8 mouse cellular contexts compared by ENCODE assay signal in genomic region chr16:18498996-18499395, GRCm38 (mm10). TPM values are rescaled to one million over a fixed set of nuclear protein-coding genes. Genes with fewer than 3 reads are reported as not detected.
DNase-seq lines count a peak whose midpoint lies in the region; ATAC-seq lines count a peak whose summit lies in the region.

No protein-coding gene starts in this region.

- DNase-seq in kidney, adult 11 months: no peak
- no peak for DNase-seq in forebrain, embryonic 11.5 days (ENCODE audit: low spot score)
- DNase-seq in limb, embryonic 10.5 days (ENCODE audit: low spot score): no peak
- DNase-seq in urinary bladder, postnatal 14 days (ENCODE audit: low spot score): no peak
- DNase-seq in gastrocnemius, postnatal 25 days: no peak

- H3K9ac ChIP-seq in kidney, embryonic 16.5 days (replicated peaks; ENCODE audit: low read length): peak overlapping the region; percentile 74
- peak overlapping the region; percentile 70 for H3K9ac ChIP-seq in forebrain, embryonic 11.5 days (ENCODE audit: low read length)
- H3K9ac ChIP-seq in midbrain, embryonic 15.5 days: peak overlapping the region; percentile 79

- H3K27ac ChIP-seq in kidney, embryonic 16.5 days (ENCODE audit: low read length): no peak overlapping the region
- no peak overlapping the region for H3K27ac ChIP-seq in forebrain, embryonic 11.5 days (ENCODE audit: low read depth, low read length)
- peak overlapping the region; percentile 89 for H3K27ac ChIP-seq in limb, embryonic 10.5 days
- H3K27ac ChIP-seq in midbrain, embryonic 15.5 days: peak overlapping the region; percentile 92

- H3K4me1 ChIP-seq in kidney, embryonic 16.5 days (ENCODE audit: insufficient read depth, low read length): peaks cover 18% of the 10 kb centered on the region
- H3K4me1 ChIP-seq in forebrain, embryonic 11.5 days (replicated peaks; ENCODE audit: control insufficient read depth, insufficient read depth, low read length): peaks cover 8% of the 10 kb centered on the region; the same call in 1 of the 2 replicates
- peaks cover 23% of the 10 kb centered on the region for H3K4me1 ChIP-seq in limb, embryonic 10.5 days
- peaks cover 18% of the 10 kb centered on the region for H3K4me1 ChIP-seq in midbrain, embryonic 15.5 days

- WGBS in kidney, embryonic 16.5 days: under 1% methylated on average over 24 of the region's 24 CpGs
- under 1% methylated on average over 24 of the region's 24 CpGs for WGBS in forebrain, embryonic 11.5 days
- WGBS in limb, embryonic 10.5 days: under 1% methylated on average over 24 of the region's 24 CpGs
- under 1% methylated on average over 24 of the region's 24 CpGs for WGBS in midbrain, embryonic 15.5 days

- no peaks in the 10 kb centered on the region for H3K9me3 ChIP-seq in kidney, embryonic 16.5 days (ENCODE audit: low read length)
- no peaks in the 10 kb centered on the region for H3K9me3 ChIP-seq in forebrain, embryonic 11.5 days (ENCODE audit: control insufficient read depth, low read length)
- no peaks in the 10 kb centered on the region for H3K9me3 ChIP-seq in limb, embryonic 10.5 days (replicated peaks)
- no peaks in the 10 kb centered on the region for H3K9me3 ChIP-seq in midbrain, embryonic 15.5 days

- ATAC-seq in kidney, embryonic 16.5 days (ENCODE audit: low FRiP score, low TSS enrichment): no peak
- ATAC-seq in activated CD4-positive, CD25-positive, alpha-beta regulatory T cell, adult 4 months: peak; percentile 3
- no peak for ATAC-seq in forebrain, embryonic 11.5 days (replicated peaks; ENCODE audit: low FRiP score)
- no peak for ATAC-seq in midbrain, embryonic 15.5 days (replicated peaks)

- peak overlapping the region; percentile 62 for H3K4me3 ChIP-seq in kidney, embryonic 16.5 days (ENCODE audit: low read length)
- H3K4me3 ChIP-seq in forebrain, embryonic 11.5 days (ENCODE audit: low read depth, low read length): peak overlapping the region; percentile 66
- H3K4me3 ChIP-seq in limb, embryonic 10.5 days: peak overlapping the region; percentile 83
- peak overlapping the region; percentile 79 for H3K4me3 ChIP-seq in midbrain, embryonic 15.5 days

- peaks cover 10% of the 10 kb centered on the region for H3K36me3 ChIP-seq in kidney, embryonic 16.5 days (ENCODE audit: insufficient read depth, low read length)
- no peaks in the 10 kb centered on the region; the same call in 1 of the 2 replicates for H3K36me3 ChIP-seq in forebrain, embryonic 11.5 days (ENCODE audit: control insufficient read depth, insufficient read depth, low read length)
- H3K36me3 ChIP-seq in limb, embryonic 10.5 days: peaks cover 38% of the 10 kb centered on the region
- H3K36me3 ChIP-seq in midbrain, embryonic 15.5 days (replicated peaks): peaks cover 4% of the 10 kb centered on the region; the same call in 1 of the 2 replicates

- peak overlapping the region; percentile 89 for H3K4me2 ChIP-seq in kidney, embryonic 16.5 days (replicated peaks; ENCODE audit: low read depth, low read length)
- H3K4me2 ChIP-seq in forebrain, embryonic 11.5 days (ENCODE audit: low read depth, low read length, severe bottlenecking): peak overlapping the region; percentile 67
- H3K4me2 ChIP-seq in midbrain, embryonic 15.5 days: peak overlapping the region; percentile 78

- H3K27me3 ChIP-seq in kidney, embryonic 16.5 days (ENCODE audit: insufficient read depth, low read length): no peaks in the 10 kb centered on the region
- H3K27me3 ChIP-seq in forebrain, embryonic 11.5 days (ENCODE audit: control insufficient read depth, insufficient read depth, low read length): no peaks in the 10 kb centered on the region
- H3K27me3 ChIP-seq in limb, embryonic 10.5 days (ENCODE audit: low read depth, poor library complexity, severe bottlenecking): no peaks in the 10 kb centered on the region
- H3K27me3 ChIP-seq in midbrain, embryonic 15.5 days (replicated peaks): no peaks in the 10 kb centered on the region

RNA-seq across cellular contexts. Expression of gene Rtl10, which starts 0.3 kb away (rescaled TPM):
- 3.3 and 4.3 TPM in 2 replicates for polyA plus RNA-seq in kidney, embryonic 16.5 days (2015; fragmentation: Nextera tagmentation; extraction: Ambion mirVana)
- 1 to 10 TPM; 1.4 to 2.6 TPM for polyA plus RNA-seq in activated CD4-positive, CD25-positive, alpha-beta regulatory T cell, adult 4 months (2017; shearing (Covaris generic))
- polyA plus RNA-seq in forebrain, embryonic 11.5 days (2014; fragmentation: Nextera tagmentation; extraction: Ambion mirVana): 2.6 and 3.8 TPM in 2 replicates
- polyA plus RNA-seq in limb, embryonic 10.5 days (2016; fragmentation: Nextera tagmentation; extraction: Ambion mirVana): 2.5 and 2.8 TPM in 2 replicates
- polyA plus RNA-seq in midbrain, embryonic 15.5 days (2015; fragmentation: Nextera tagmentation; extraction: Ambion mirVana): 4.4 and 5.5 TPM in 2 replicates
- total RNA-seq in gastrocnemius, postnatal 25 days (2021): 1 to 10 TPM; 2.4 to 3.1 TPM

RNA-seq across cellular contexts. Expression of gene Gnb1l, which starts 0.5 kb away (rescaled TPM):
- polyA plus RNA-seq in kidney, embryonic 16.5 days (2015; fragmentation: Nextera tagmentation; extraction: Ambion mirVana): 19.1 and 19.7 TPM in 2 replicates
- polyA plus RNA-seq in activated CD4-positive, CD25-positive, alpha-beta regulatory T cell, adult 4 months (2017; shearing (Covaris generic)): 10 to 100 TPM; 11.4 to 11.9 TPM
- polyA plus RNA-seq in forebrain, embryonic 11.5 days (2014; fragmentation: Nextera tagmentation; extraction: Ambion mirVana): 14.9 and 17.7 TPM in 2 replicates
- 15.3 and 18.4 TPM in 2 replicates for polyA plus RNA-seq in limb, embryonic 10.5 days (2016; fragmentation: Nextera tagmentation; extraction: Ambion mirVana)
- polyA plus RNA-seq in midbrain, embryonic 15.5 days (2015; fragmentation: Nextera tagmentation; extraction: Ambion mirVana): 18.1 and 20.0 TPM in 2 replicates
- 1 to 10 TPM; 3.4 to 3.6 TPM for total RNA-seq in gastrocnemius, postnatal 25 days (2021)

Comparison
In these comparisons a context has a peak if more than half of its experiments do, and no peak if none do; other contexts are left out.
1. H3K27ac ChIP-seq: peak in limb, embryonic 10.5 days (single experiment) and midbrain, embryonic 15.5 days (single experiment); none in kidney, embryonic 16.5 days (single experiment) and forebrain, embryonic 11.5 days (single experiment).
2. Peak in every context shown above with its lines, with median percentiles within 50 percentile points of each other: H3K4me2 ChIP-seq, H3K4me3 ChIP-seq and H3K9ac ChIP-seq.